Mouse (Mus musculus): ENCODE measurements around the gene Zbtb20. TPM values are rescaled to one million over a fixed set of nuclear protein-coding genes. Genes with fewer than 3 reads are reported as not detected.

The Zbtb20 gene
- polyA plus RNA-seq, 1 experiment from 2014 or later, result 27.9 TPM

- Histone ChIP-seq H3K4me3 (ENCODE audit: low read depth, low read length) (no peak overlapping the region), H3K27me3 (replicated peaks; ENCODE audit: insufficient read depth, low read length) (no peaks in the 10 kb centered on the region), H3K4me1 (ENCODE audit: insufficient read depth, low read depth, low read length) (no peaks in the 10 kb centered on the region), H3K27ac (ENCODE audit: low read length) (no peak overlapping the region), H3K9me3 (ENCODE audit: low read length) (no peaks in the 10 kb centered on the region), H3K9ac (replicated peaks; ENCODE audit: low read depth) (no peak overlapping the region), H3K4me2 (replicated peaks; ENCODE audit: low read depth, low read length) (no peak overlapping the region), H3K36me3 (ENCODE audit: insufficient read depth, low read length) (no peaks in the 10 kb centered on the region)
- WGBS, result 85% methylated on average over 5 of the region's 5 CpGs
- no peak for ATAC-seq
- TF ChIP-seq EP300 (IDR thresholded peaks at IDR 0.05), result no peak
- no peak for TF ChIP-seq CTCF (IDR thresholded peaks at IDR 0.05)
- DNase-seq (ENCODE audit: low spot score), result no peak
Observed at GRCm38 (mm10) chr16:43036510-43036909, 160.8 kb downstream of the Zbtb20 start.

GRCm38 (mm10) chr16:43037320-43037719, 161.6 kb downstream of the Zbtb20 start:
- WGBS, result 88% methylated on average over 4 of the region's 4 CpGs
- no peak for TF ChIP-seq CTCF (IDR thresholded peaks at IDR 0.05)
- TF ChIP-seq EP300 (IDR thresholded peaks at IDR 0.05), result no peak
- H3K9ac ChIP-seq (replicated peaks; ENCODE audit: low read depth), result no peak overlapping the region
- ATAC-seq (no peak), DNase-seq (ENCODE audit: low spot score) (no peak)
- no peaks in the 10 kb centered on the region for H3K9me3 ChIP-seq (ENCODE audit: low read length)
- no peak overlapping the region for H3K27ac ChIP-seq (ENCODE audit: low read length)
- no peak overlapping the region for H3K4me2 ChIP-seq (replicated peaks; ENCODE audit: low read depth, low read length)
- no peaks in the 10 kb centered on the region for H3K27me3 ChIP-seq (replicated peaks; ENCODE audit: insufficient read depth, low read length)
- H3K36me3 ChIP-seq (ENCODE audit: insufficient read depth, low read length), result no peaks in the 10 kb centered on the region
- no peaks in the 10 kb centered on the region for H3K4me1 ChIP-seq (ENCODE audit: insufficient read depth, low read depth, low read length)
- H3K4me3 ChIP-seq (ENCODE audit: low read depth, low read length), result no peak overlapping the region

GRCm38 (mm10) chr16:43045611-43046010, 169.9 kb downstream of the Zbtb20 start:
- no peaks in the 10 kb centered on the region for H3K4me1 ChIP-seq (ENCODE audit: insufficient read depth, low read depth, low read length)
- no peak overlapping the region for H3K9ac ChIP-seq (replicated peaks; ENCODE audit: low read depth)
- H3K4me2 ChIP-seq (replicated peaks; ENCODE audit: low read depth, low read length), result no peak overlapping the region
- no peak overlapping the region for H3K27ac ChIP-seq (ENCODE audit: low read length)
- no peaks in the 10 kb centered on the region for H3K9me3 ChIP-seq (ENCODE audit: low read length)
- H3K4me3 ChIP-seq (ENCODE audit: low read depth, low read length), result no peak overlapping the region
- TF ChIP-seq EP300 (IDR thresholded peaks at IDR 0.05) (no peak), CTCF (IDR thresholded peaks at IDR 0.05) (no peak)
- H3K27me3 ChIP-seq (replicated peaks; ENCODE audit: insufficient read depth, low read length), result no peaks in the 10 kb centered on the region
- ATAC-seq (no peak), DNase-seq (ENCODE audit: low spot score) (no peak)
- H3K36me3 ChIP-seq (ENCODE audit: insufficient read depth, low read length), result no peaks in the 10 kb centered on the region

GRCm38 (mm10) chr16:43046686-43047085, 171.0 kb downstream of the Zbtb20 start:
- DNase-seq (ENCODE audit: low spot score) (no peak), ATAC-seq (no peak)
- H3K4me3 ChIP-seq (ENCODE audit: low read depth, low read length), result no peak overlapping the region
- no peaks in the 10 kb centered on the region for H3K9me3 ChIP-seq (ENCODE audit: low read length)
- no peaks in the 10 kb centered on the region for H3K4me1 ChIP-seq (ENCODE audit: insufficient read depth, low read depth, low read length)
- TF ChIP-seq EP300 (IDR thresholded peaks at IDR 0.05), result no peak
- H3K36me3 ChIP-seq (ENCODE audit: insufficient read depth, low read length), result no peaks in the 10 kb centered on the region
- no peak overlapping the region for H3K9ac ChIP-seq (replicated peaks; ENCODE audit: low read depth)
- 69% methylated on average over 3 of the region's 3 CpGs for WGBS
- no peaks in the 10 kb centered on the region for H3K27me3 ChIP-seq (replicated peaks; ENCODE audit: insufficient read depth, low read length)
- H3K27ac ChIP-seq (ENCODE audit: low read length), result no peak overlapping the region
- no peak overlapping the region for H3K4me2 ChIP-seq (replicated peaks; ENCODE audit: low read depth, low read length)

- H3K36me3 ChIP-seq (ENCODE audit: insufficient read depth, low read length), result no peaks in the 10 kb centered on the region
- H3K4me2 ChIP-seq (replicated peaks; ENCODE audit: low read depth, low read length), result no peak overlapping the region
- H3K4me1 ChIP-seq (ENCODE audit: insufficient read depth, low read depth, low read length), result no peaks in the 10 kb centered on the region
- H3K27me3 ChIP-seq (replicated peaks; ENCODE audit: insufficient read depth, low read length), result no peaks in the 10 kb centered on the region
- WGBS, result 73% methylated on average over 3 of the region's 3 CpGs
- no peak for ATAC-seq
- no peak for TF ChIP-seq EP300 (IDR thresholded peaks at IDR 0.05)
- TF ChIP-seq CTCF (IDR thresholded peaks at IDR 0.05), result no peak
- H3K4me3 ChIP-seq (ENCODE audit: low read depth, low read length), result no peak overlapping the region
- DNase-seq (ENCODE audit: low spot score), result no peak
- no peak overlapping the region for H3K27ac ChIP-seq (ENCODE audit: low read length)
- H3K9ac ChIP-seq (replicated peaks; ENCODE audit: low read depth), result no peak overlapping the region
- no peaks in the 10 kb centered on the region for H3K9me3 ChIP-seq (ENCODE audit: low read length)
Observed at GRCm38 (mm10) chr16:43069666-43070295, 194.1 kb downstream of the Zbtb20 start.

- DNase-seq (ENCODE audit: low spot score) (no peak), ATAC-seq (no peak)
- Histone ChIP-seq H3K4me1 (ENCODE audit: insufficient read depth, low read depth, low read length) (no peaks in the 10 kb centered on the region), H3K27me3 (replicated peaks; ENCODE audit: insufficient read depth, low read length) (no peaks in the 10 kb centered on the region), H3K9me3 (ENCODE audit: low read length) (no peaks in the 10 kb centered on the region), H3K4me2 (replicated peaks; ENCODE audit: low read depth, low read length) (no peak overlapping the region), H3K4me3 (ENCODE audit: low read depth, low read length) (no peak overlapping the region), H3K27ac (ENCODE audit: low read length) (no peak overlapping the region), H3K9ac (replicated peaks; ENCODE audit: low read depth) (no peak overlapping the region), H3K36me3 (ENCODE audit: insufficient read depth, low read length) (no peaks in the 10 kb centered on the region)
- 83% methylated on average over 3 of the region's 3 CpGs for WGBS
- TF ChIP-seq EP300 (IDR thresholded peaks at IDR 0.05) (no peak), CTCF (IDR thresholded peaks at IDR 0.05) (no peak)
Observed at GRCm38 (mm10) chr16:43071875-43072274, 196.2 kb downstream of the Zbtb20 start.
